Mouse (Mus musculus) MEL (cell line): ENCODE data around the gene Cdc42ep4. TPM values are rescaled to one million over a fixed set of nuclear protein-coding genes. Genes with fewer than 3 reads are reported as not detected.

Experiments
- DNase-seq: peaks from one replicate; pipeline ENCODE4 v3.0.0; 2011; ENCODE audit warnings: low read depth, low spot score
- H3K27ac ChIP-seq: 2 replicates; pipeline ENCODE4 v1.5.1; 2012; ENCODE audit warnings: low read depth, mild to moderate bottlenecking, control low read depth, low read length, moderate library complexity; ENCODE audit not compliant: control insufficient read depth
- H3K27me3 ChIP-seq, 2 experiments: fragments of 150-350 bp in 1 of 2; sonication (generic) in 1 of 2; 2 replicates each; pipeline ENCODE4 v1.6.1; 2012; ENCODE audit warnings: low read length in 2 of 2, mild to moderate bottlenecking in 2 of 2, improper control_type of control experiment in 1 of 2, moderate library complexity in 1 of 2; ENCODE audit not compliant: insufficient read depth in 2 of 2, control insufficient read depth in 1 of 2
- H3K36me3 ChIP-seq, 2 experiments: 2 replicates each; pipeline ENCODE4 v1.6.1; 2012 to 2014; ENCODE audit warnings: low read length in 2 of 2, improper control_type of control experiment in 1 of 2, inconsistent platforms in 1 of 2, mild to moderate bottlenecking in 1 of 2; ENCODE audit not compliant: insufficient read depth in 2 of 2, control insufficient read depth in 1 of 2
- H3K4me1 ChIP-seq, 2 experiments: fragments of 150-350 bp in 1 of 2; sonication (generic) in 1 of 2; 2 replicates each; pipeline ENCODE4 v1.6.1; 2012; ENCODE audit warnings: low read length in 2 of 2, improper control_type of control experiment in 1 of 2, mild to moderate bottlenecking in 1 of 2; ENCODE audit not compliant: insufficient read depth in 2 of 2, control insufficient read depth in 1 of 2
- H3K4me3 ChIP-seq, 2 experiments: fragments of 150-350 bp in 1 of 2; sonication (generic) in 1 of 2; 2 replicates each; pipeline ENCODE4 v1.5.1; 2012; ENCODE audit warnings: low read depth in 2 of 2, low read length in 2 of 2, mild to moderate bottlenecking in 2 of 2, moderate library complexity in 2 of 2, control low read depth in 1 of 2, improper control_type of control experiment in 1 of 2; ENCODE audit not compliant: control insufficient read depth in 1 of 2, insufficient read depth in 1 of 2
- H3K79me2 ChIP-seq: 2 replicates; pipeline ENCODE4 v1.6.1; 2012; ENCODE audit warnings: mild to moderate bottlenecking, low read length, moderate library complexity; ENCODE audit not compliant: control insufficient read depth, poor library complexity, insufficient read depth
- H3K9ac ChIP-seq: 2 replicates; pipeline ENCODE4 v1.6.1; 2012; ENCODE audit warnings: low read depth, mild to moderate bottlenecking, control low read depth, low read length, moderate library complexity; ENCODE audit not compliant: control insufficient read depth, poor library complexity, severe bottlenecking
- H3K9me3 ChIP-seq: fragments of 150-350 bp; sonication (generic); replicated peaks from 2 replicates; pipeline ENCODE4 v1.6.1; 2012; ENCODE audit warnings: mild to moderate bottlenecking, low read length, improper control_type of control experiment, moderate library complexity; ENCODE audit not compliant: insufficient read depth
- CHD1 ChIP-seq: IDR thresholded peaks from 2 replicates; pipeline ENCODE4 v1.6.1; 2012; ENCODE audit warnings: low read depth, mild to moderate bottlenecking, inconsistent platforms, low read length, improper control_type of control experiment
- CHD2 ChIP-seq: IDR thresholded peaks from 2 replicates; pipeline ENCODE4 v1.6.1; 2011; ENCODE audit warnings: low read length, improper control_type of control experiment
- E2F4 ChIP-seq: IDR thresholded peaks from 2 replicates; pipeline ENCODE4 v1.6.1; 2011; ENCODE audit warnings: low read depth, low read length, improper control_type of control experiment, borderline replicate concordance
- ELF1 ChIP-seq: IDR thresholded peaks from 2 replicates; pipeline ENCODE4 v1.6.1; 2014; ENCODE audit warnings: low read depth, mild to moderate bottlenecking, inconsistent platforms, low read length, improper control_type of control experiment, moderate library complexity
- EP300 ChIP-seq, 2 experiments: IDR thresholded peaks; 2 replicates each; pipeline ENCODE4 v1.6.1; 2011; ENCODE audit warnings: improper control_type of control experiment in 2 of 2, low read length in 2 of 2, low read depth in 1 of 2, mild to moderate bottlenecking in 1 of 2
- ETS1 ChIP-seq: IDR thresholded peaks from 2 replicates; pipeline ENCODE4 v1.6.1; 2012; ENCODE audit warnings: low read depth, mild to moderate bottlenecking, inconsistent platforms, low read length, improper control_type of control experiment, moderate library complexity
- GABPA ChIP-seq: IDR thresholded peaks from 2 replicates; pipeline ENCODE4 v1.6.1; 2012; ENCODE audit warnings: low read depth, mild to moderate bottlenecking, inconsistent platforms, low read length, improper control_type of control experiment, moderate library complexity
- HCFC1 ChIP-seq: IDR thresholded peaks from 2 replicates; pipeline ENCODE4 v1.6.1; 2012; ENCODE audit warnings: low read depth, mild to moderate bottlenecking, inconsistent platforms, low read length, improper control_type of control experiment, moderate library complexity
- MAFK ChIP-seq: IDR thresholded peaks from 2 replicates; pipeline ENCODE4 v1.6.1; 2011; ENCODE audit warnings: low read depth, mild to moderate bottlenecking, low read length, improper control_type of control experiment, borderline replicate concordance
- MAX ChIP-seq: IDR thresholded peaks from 2 replicates; pipeline ENCODE4 v1.6.1; 2011; ENCODE audit warnings: low read length, improper control_type of control experiment
- MAZ ChIP-seq: IDR thresholded peaks from 2 replicates; pipeline ENCODE4 v1.6.1; 2012; ENCODE audit warnings: low read depth, mild to moderate bottlenecking, inconsistent platforms, low read length, improper control_type of control experiment
- MEF2A ChIP-seq: IDR thresholded peaks from 2 replicates; pipeline ENCODE4 v1.6.1; 2014; ENCODE audit warnings: low read depth, mild to moderate bottlenecking, inconsistent platforms, low read length, improper control_type of control experiment; ENCODE audit not compliant: poor library complexity, insufficient replicate concordance, severe bottlenecking; ENCODE audit errors: extremely low read depth
- MXI1 ChIP-seq: IDR thresholded peaks from 2 replicates; pipeline ENCODE4 v1.6.1; 2011; ENCODE audit warnings: mild to moderate bottlenecking, low read depth, low read length, improper control_type of control experiment
- NELFE ChIP-seq: IDR thresholded peaks from 2 replicates; pipeline ENCODE4 v1.6.1; 2011; ENCODE audit warnings: low read depth, low read length, improper control_type of control experiment
- NRF1 ChIP-seq: IDR thresholded peaks from 2 replicates; pipeline ENCODE4 v1.6.1; 2014; ENCODE audit warnings: low read depth, mild to moderate bottlenecking, inconsistent platforms, low read length, improper control_type of control experiment, moderate library complexity; ENCODE audit not compliant: poor library complexity, insufficient read depth, severe bottlenecking
- POLR2AphosphoS5 ChIP-seq: IDR thresholded peaks from 2 replicates; pipeline ENCODE4 v1.6.1; 2012; ENCODE audit warnings: low read depth, borderline replicate concordance, mild to moderate bottlenecking, inconsistent platforms, low read length, moderate library complexity, mixed read lengths
- RAD21 ChIP-seq: IDR thresholded peaks from 2 replicates; pipeline ENCODE4 v1.6.1; 2011; ENCODE audit warnings: mild to moderate bottlenecking, low read depth, low read length, improper control_type of control experiment
- RCOR1 ChIP-seq: IDR thresholded peaks from 2 replicates; pipeline ENCODE4 v1.6.1; 2012; ENCODE audit warnings: low read depth, mild to moderate bottlenecking, inconsistent platforms, low read length, improper control_type of control experiment
- SMC3 ChIP-seq: IDR thresholded peaks from 2 replicates; pipeline ENCODE4 v1.6.1; 2011; ENCODE audit warnings: low read depth, low read length, improper control_type of control experiment
- TBP ChIP-seq: IDR thresholded peaks from 2 replicates; pipeline ENCODE4 v1.8.0; 2011; ENCODE audit warnings: low read depth, low read length, improper control_type of control experiment
- TCF12 ChIP-seq: IDR thresholded peaks from 2 replicates; pipeline ENCODE4 v1.6.1; 2014; ENCODE audit warnings: low read depth, mild to moderate bottlenecking, inconsistent platforms, low read length, improper control_type of control experiment, moderate library complexity
- UBTF ChIP-seq: IDR thresholded peaks from 2 replicates; pipeline ENCODE4 v1.6.1; 2012; ENCODE audit warnings: low read depth, mild to moderate bottlenecking, inconsistent platforms, low read length, improper control_type of control experiment, moderate library complexity, borderline replicate concordance; ENCODE audit not compliant: insufficient read depth
- USF2 ChIP-seq, 2 experiments: IDR thresholded peaks; 2 replicates each; pipeline ENCODE4 v1.6.1; 2011 to 2012; ENCODE audit warnings: improper control_type of control experiment in 2 of 2, low read length in 2 of 2, borderline replicate concordance in 1 of 2, inconsistent platforms in 1 of 2, low read depth in 1 of 2, mild to moderate bottlenecking in 1 of 2; ENCODE audit not compliant: insufficient read depth in 1 of 2
- ZKSCAN1 ChIP-seq: IDR thresholded peaks from 2 replicates; pipeline ENCODE4 v1.6.1; 2012; ENCODE audit warnings: low read depth, mild to moderate bottlenecking, inconsistent platforms, low read length, improper control_type of control experiment, moderate library complexity
- ZMIZ1 ChIP-seq: IDR thresholded peaks from 2 replicates; pipeline ENCODE4 v1.6.1; 2012; ENCODE audit warnings: low read depth, mild to moderate bottlenecking, inconsistent platforms, low read length, improper control_type of control experiment, moderate library complexity
- polyA plus RNA-seq, 2 experiments: library from polyadenylated mRNA; stranded (reverse) in 1 of 2; unstranded in 1 of 2; fragments of >175 nt in 1 of 2; fragments of >200 nt in 1 of 2; gene quantifications; 2 replicates each; pipeline versions ENCODE4 v1.2.1 to v1.2.4; 2012; ENCODE audit warnings: low replicate concordance in 2 of 2, low read depth in 1 of 2; ENCODE audit not compliant: insufficient read length in 2 of 2, insufficient read depth in 1 of 2, missing spikeins in 1 of 2
- total RNA-seq: library from RNA; depleted of rRNA; stranded (reverse); fragments of 300-350 nt; gene quantifications from 2 replicates; pipeline ENCODE4 v1.2.3, GENCODE M21; 2012

Cdc42ep4 gene
- total and polyA plus RNA-seq, 3 experiments: 27.7 to 39.0 TPM; not detected in 1

- Histone ChIP-seq H3K4me1 (peaks cover 17 to 31% of the 10 kb centered on the region in 2 experiments), H3K79me2 (no peaks in the 10 kb centered on the region), H3K27ac (no peak overlapping the region), H3K9me3 (no peaks in the 10 kb centered on the region), H3K36me3 (peaks cover 0 to 24% of the 10 kb centered on the region in 2 experiments; a peak in 2 of 4 replicates), H3K4me3 (no peak overlapping the region), H3K9ac (no peak overlapping the region), H3K27me3 (no peaks in the 10 kb centered on the region)
- TF ChIP-seq TCF12 (no peak), CHD2 (no peak), TBP (no peak), NELFE (no peak), GABPA (no peak), UBTF (no peak), MEF2A (no peak), EP300 (IDR thresholded peaks at IDR 0.05; ENCODE audit: low read depth in 1 of 2, low read length in 2 of 2) (no peak), RAD21 (no peak), ETS1 (no peak), MAFK (no peak), MAX (no peak), ZMIZ1 (no peak), NRF1 (no peak), RCOR1 (no peak), SMC3 (no peak), HCFC1 (no peak), MXI1 (no peak)
- DNase-seq: no peak
These were observed 16.7 kb upstream of the Cdc42ep4 start for GRCm38 (mm10) chr11:113768356-113768755.

GRCm38 (mm10) chr11:113767285-113767684, 15.6 kb upstream of the Cdc42ep4 start:
- Histone ChIP-seq H3K79me2 (no peaks in the 10 kb centered on the region), H3K9ac (no peak overlapping the region), H3K27ac (no peak overlapping the region), H3K9me3 (no peaks in the 10 kb centered on the region), H3K27me3 (no peaks in the 10 kb centered on the region), H3K4me1 (peaks cover 22 to 38% of the 10 kb centered on the region in 2 experiments), H3K36me3 (peaks cover 0 to 24% of the 10 kb centered on the region in 2 experiments; a peak in 2 of 4 replicates), H3K4me3 (no peak overlapping the region)
- TF ChIP-seq ZKSCAN1 (no peak), MXI1 (no peak), CHD2 (no peak), CHD1 (no peak), TBP (no peak), RAD21 (no peak), UBTF (no peak), E2F4 (no peak), POLR2AphosphoS5 (no peak), MAZ (no peak), ETS1 (no peak), USF2 (IDR thresholded peaks at IDR 0.05; ENCODE audit: borderline replicate concordance in 1 of 2, insufficient read depth in 1 of 2, low read depth in 1 of 2, low read length in 2 of 2) (no peak), ZMIZ1 (no peak), ELF1 (no peak)
- DNase-seq: no peak
